7 mouse cellular contexts compared by ENCODE assay signal in genomic region chr10:26078521-26079142, GRCm38 (mm10). TPM values are rescaled to one million over a fixed set of nuclear protein-coding genes. Genes with fewer than 3 reads are reported as not detected.
DNase-seq lines count a peak whose midpoint lies in the region; ATAC-seq and TF ChIP-seq lines count a peak whose summit lies in the region.

TSS of gene Tmem200a (minus strand) at chr10:26079052.

- peak within 1 kb of the TSS; percentile 18 for H3K4me3 ChIP-seq in bone marrow macrophage, adult 2 months (ENCODE audit: insufficient read depth, low read length)
- peak within 1 kb of the TSS; percentile 72 for H3K4me3 ChIP-seq in embryonic facial prominence, embryonic 10.5 days
- peak within 1 kb of the TSS; percentile 9; the same call in 1 of the 2 replicates for H3K4me3 ChIP-seq in kidney, adult 2 months (ENCODE audit: insufficient read depth, low read depth, low read length)
- H3K4me3 ChIP-seq in limb, embryonic 10.5 days: peak within 1 kb of the TSS; percentile 59
- peak within 1 kb of the TSS; percentile 87 for H3K4me3 ChIP-seq in midbrain, embryonic 13.5 days (replicated peaks)
- H3K4me3 ChIP-seq in stomach, embryonic 15.5 days (replicated peaks): peak within 1 kb of the TSS; percentile 66

- TF ChIP-seq CTCF in bone marrow macrophage, adult 2 months (IDR thresholded peaks at IDR 0.05; ENCODE audit: low read depth, low read length): peak; percentile 27; the same call in 1 of the 2 replicates
- peak; percentile 18; the same call in 1 of the 2 replicates for TF ChIP-seq CTCF in kidney, adult 2 months (conservative IDR thresholded peaks at IDR 0.05; ENCODE audit: insufficient read depth, insufficient read length, low read depth, low read length)

- peak; percentile 85 for DNase-seq in embryonic facial prominence, embryonic 10.5 days (ENCODE audit: low spot score)
- peak; percentile 1 for DNase-seq in heart, adult 8-10 months (ENCODE audit: low spot score)
- DNase-seq in kidney, adult 2 months: peak; percentile 7
- DNase-seq in limb, embryonic 10.5 days (ENCODE audit: low spot score): peak; percentile 85

- H3K27ac ChIP-seq in bone marrow macrophage, adult 2 months (ENCODE audit: insufficient read depth, low read depth, low read length): no peak within 1 kb of the TSS
- peak within 1 kb of the TSS; percentile 75 for H3K27ac ChIP-seq in embryonic facial prominence, embryonic 10.5 days (replicated peaks)
- no peak within 1 kb of the TSS for H3K27ac ChIP-seq in kidney, adult 2 months (ENCODE audit: insufficient read depth, low read depth, low read length)
- H3K27ac ChIP-seq in limb, embryonic 10.5 days: peak within 1 kb of the TSS; percentile 74
- peak within 1 kb of the TSS; percentile 71 for H3K27ac ChIP-seq in midbrain, embryonic 13.5 days
- peak within 1 kb of the TSS; percentile 52; the same call in 1 of the 2 replicates for H3K27ac ChIP-seq in stomach, embryonic 15.5 days

- no peaks in the 10 kb centered on the region for H3K9me3 ChIP-seq in embryonic facial prominence, embryonic 10.5 days
- H3K9me3 ChIP-seq in limb, embryonic 10.5 days (replicated peaks): no peaks in the 10 kb centered on the region
- no peaks in the 10 kb centered on the region for H3K9me3 ChIP-seq in midbrain, embryonic 13.5 days
- H3K9me3 ChIP-seq in stomach, embryonic 15.5 days: no peaks in the 10 kb centered on the region

- H3K36me3 ChIP-seq in embryonic facial prominence, embryonic 10.5 days (replicated peaks): no peaks in the 10 kb centered on the region
- H3K36me3 ChIP-seq in kidney, adult 2 months (ENCODE audit: control insufficient read depth, insufficient read depth, low read length): no peaks in the 10 kb centered on the region
- H3K36me3 ChIP-seq in limb, embryonic 10.5 days: no peaks in the 10 kb centered on the region
- no peaks in the 10 kb centered on the region for H3K36me3 ChIP-seq in midbrain, embryonic 13.5 days
- no peaks in the 10 kb centered on the region for H3K36me3 ChIP-seq in stomach, embryonic 15.5 days

- peak within 1 kb of the TSS; percentile 92 for H3K9ac ChIP-seq in midbrain, embryonic 13.5 days (replicated peaks)
- H3K9ac ChIP-seq in stomach, embryonic 15.5 days: peak within 1 kb of the TSS; percentile 50

- no peak for TF ChIP-seq POLR2A in bone marrow macrophage, adult 2 months (IDR thresholded peaks at IDR 0.05; ENCODE audit: borderline replicate concordance, low read depth, low read length)
- no peak for TF ChIP-seq POLR2A in kidney, adult 2 months (IDR thresholded peaks at IDR 0.05; ENCODE audit: low read depth, low read length)

- peak; percentile 93 for ATAC-seq in midbrain, embryonic 13.5 days
- peak; percentile 52; the same call in 1 of the 2 replicates for ATAC-seq in stomach, embryonic 15.5 days (ENCODE audit: insufficient read depth, low FRiP score, low read depth)

- peak within 1 kb of the TSS; percentile 79 for H3K4me2 ChIP-seq in midbrain, embryonic 13.5 days (replicated peaks)
- peak within 1 kb of the TSS; percentile 89 for H3K4me2 ChIP-seq in stomach, embryonic 15.5 days

- under 1% methylated on average over 46 of the region's 46 CpGs for WGBS in embryonic facial prominence, embryonic 10.5 days
- WGBS in kidney, adult 2 months: under 1% methylated on average over 46 of the region's 46 CpGs
- WGBS in limb, embryonic 10.5 days: under 1% methylated on average over 45 of the region's 46 CpGs
- WGBS in midbrain, embryonic 13.5 days: under 1% methylated on average over 45 of the region's 46 CpGs
- WGBS in stomach, embryonic 15.5 days: under 1% methylated on average over 45 of the region's 46 CpGs

- no peaks in the 10 kb centered on the region for H3K4me1 ChIP-seq in bone marrow macrophage, adult 2 months (ENCODE audit: control insufficient read depth, insufficient read depth, low read length)
- peaks cover 8% of the 10 kb centered on the region for H3K4me1 ChIP-seq in embryonic facial prominence, embryonic 10.5 days
- H3K4me1 ChIP-seq in kidney, adult 2 months (ENCODE audit: control insufficient read depth, insufficient read depth, low read length): no peaks in the 10 kb centered on the region
- H3K4me1 ChIP-seq in limb, embryonic 10.5 days: peaks cover 9% of the 10 kb centered on the region
- peaks cover 13% of the 10 kb centered on the region for H3K4me1 ChIP-seq in midbrain, embryonic 13.5 days (replicated peaks)
- peaks cover 7% of the 10 kb centered on the region; the same call in 1 of the 2 replicates for H3K4me1 ChIP-seq in stomach, embryonic 15.5 days

- peaks cover 31% of the 10 kb centered on the region for H3K27me3 ChIP-seq in embryonic facial prominence, embryonic 10.5 days (replicated peaks; ENCODE audit: low read depth, poor library complexity, severe bottlenecking)
- peaks cover 2% of the 10 kb centered on the region; the same call in 1 of the 2 replicates for H3K27me3 ChIP-seq in kidney, adult 2 months (replicated peaks; ENCODE audit: control insufficient read depth, insufficient read depth, low read length)
- peaks cover 39% of the 10 kb centered on the region for H3K27me3 ChIP-seq in limb, embryonic 10.5 days (ENCODE audit: low read depth, poor library complexity, severe bottlenecking)
- H3K27me3 ChIP-seq in midbrain, embryonic 13.5 days: no peaks in the 10 kb centered on the region
- 0 out of 2 replicates have a peak, but pooled peaks cover 6% of the 10 kb centered on the region for H3K27me3 ChIP-seq in stomach, embryonic 15.5 days (replicated peaks)

RNA-seq across cellular contexts. Expression of gene Tmem200a, which starts in this region (rescaled TPM):
- not detected in 2 replicates for polyA plus RNA-seq in bone marrow macrophage, adult 2 months (2012; ENCODE audit: insufficient read depth, insufficient read length, missing spikeins)
- polyA plus RNA-seq in embryonic facial prominence, embryonic 10.5 days (2016; fragmentation: Nextera tagmentation; extraction: Ambion mirVana): 2.8 and 3.0 TPM in 2 replicates
- under 1 TPM in 3 of 4 experiments, not detected in 1; 0.05 to 0.09 (median 0.06) TPM for total RNA-seq in heart, adult 8-10 months (2022)
- polyA plus RNA-seq in kidney, adult 2 months (2012; rRNA removed): 0.41 and 0.72 TPM in 2 replicates
- polyA plus RNA-seq in limb, embryonic 10.5 days (2016; fragmentation: Nextera tagmentation; extraction: Ambion mirVana): 0.41 and 2.7 TPM in 2 replicates
- polyA plus RNA-seq in midbrain, embryonic 13.5 days (2015; fragmentation: Nextera tagmentation; extraction: Ambion mirVana): 31.2 and 34.6 TPM in 2 replicates
- 24.7 and 30.4 TPM in 2 replicates for polyA plus RNA-seq in stomach, embryonic 15.5 days (2015; fragmentation: Nextera tagmentation; extraction: Ambion mirVana)

Comparison
In these comparisons a context has a peak if more than half of its experiments do, and no peak if none do; other contexts are left out.
1. Peak in DNase-seq in heart, adult 8-10 months; RNA of the gene not detected or under 1 TPM.
2. Peak in DNase-seq and H3K4me3 ChIP-seq in kidney, adult 2 months; RNA of the gene not detected or under 1 TPM.
3. H3K27ac ChIP-seq: peak in embryonic facial prominence, embryonic 10.5 days (single experiment), limb, embryonic 10.5 days (single experiment), midbrain, embryonic 13.5 days (single experiment) and stomach, embryonic 15.5 days (single experiment); none in bone marrow macrophage, adult 2 months (single experiment) and kidney, adult 2 months (single experiment).
4. H3K4me3 ChIP-seq: peak in every context shown above with its lines; median percentile 87 in midbrain, embryonic 13.5 days; 72 in embryonic facial prominence, embryonic 10.5 days; 66 in stomach, embryonic 15.5 days; 59 in limb, embryonic 10.5 days; 18 in bone marrow macrophage, adult 2 months; 9 in kidney, adult 2 months.
5. DNase-seq: peak in every context shown above with its lines; median percentile 85 in embryonic facial prominence, embryonic 10.5 days; 85 in limb, embryonic 10.5 days; 7 in kidney, adult 2 months; 1 in heart, adult 8-10 months.